In the genomic region with DNA sequence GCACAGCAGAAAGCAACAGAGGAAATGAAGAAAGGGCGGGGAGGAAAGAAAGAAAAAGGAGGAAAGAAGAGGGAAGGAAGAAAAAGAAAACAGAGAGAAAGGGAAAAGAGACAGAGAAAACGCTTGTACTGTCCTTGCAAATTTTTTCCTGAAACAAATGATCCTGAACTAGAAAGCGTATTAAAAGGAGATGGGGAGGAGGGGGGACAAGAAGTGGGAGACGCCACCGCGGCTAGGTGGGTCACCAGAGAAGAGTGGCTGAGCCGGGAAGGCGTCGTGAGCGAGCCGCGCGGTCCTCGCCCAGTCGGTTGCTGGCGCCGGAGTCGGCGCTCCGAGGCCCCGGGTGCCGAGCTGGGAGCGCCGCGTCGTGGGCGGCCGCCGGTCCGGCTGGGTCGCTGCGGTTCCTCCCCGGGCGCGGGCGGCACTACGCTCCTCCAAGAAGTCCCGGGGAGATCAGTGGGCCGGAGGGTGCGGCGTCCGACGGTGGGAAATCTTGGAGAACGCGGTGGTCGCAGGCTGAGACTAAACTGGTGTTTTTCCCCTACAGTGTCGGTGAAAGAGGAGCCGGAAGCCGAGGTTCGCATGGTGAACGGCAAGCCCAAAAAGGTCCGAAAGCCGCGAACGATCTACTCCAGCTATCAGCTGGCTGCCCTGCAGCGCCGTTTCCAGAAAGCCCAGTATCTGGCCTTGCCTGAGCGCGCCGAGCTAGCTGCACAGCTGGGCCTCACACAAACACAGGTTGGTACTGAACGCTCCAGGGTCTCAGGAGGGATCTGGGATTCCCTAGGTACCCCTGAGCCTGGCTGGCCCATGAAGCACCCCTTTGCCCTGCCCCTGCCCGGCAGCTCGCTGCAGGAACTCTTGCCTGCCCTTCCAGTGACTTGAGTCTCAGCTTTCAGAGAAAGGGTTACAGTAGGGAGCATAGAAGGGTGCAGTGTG, we compare ENCODE assay signal across 10 mouse cellular contexts. TPM values are rescaled to one million over a fixed set of nuclear protein-coding genes. Genes with fewer than 3 reads are reported as not detected.
DNase-seq lines count a peak whose midpoint lies in the region; ATAC-seq and TF ChIP-seq lines count a peak whose summit lies in the region.
"Had no signal": no experiment of that assay in that cellular context is flagged by ENCODE, and none has a peak within 500 bp of the region (broad histone marks: within the 10 kb centered on the region; RNA-seq: fewer than 3 reads in every experiment).

No protein-coding gene starts in this region.

- H3K79me2 ChIP-seq in myocyte (ENCODE audit: control insufficient read depth, insufficient read depth): peaks cover 21% of the 10 kb centered on the region

- peak overlapping the region; percentile 0 for H3ac ChIP-seq in myocyte (ENCODE audit: control insufficient read depth, insufficient read length)

- H3K27ac ChIP-seq in kidney, embryonic 14.5 days (ENCODE audit: low read depth, low read length): no peak overlapping the region
- H3K27ac ChIP-seq in embryonic facial prominence, embryonic 15.5 days (replicated peaks): peak overlapping the region; percentile 30; the same call in 1 of the 2 replicates
- H3K27ac ChIP-seq in hindbrain, postnatal 0 days: no peak overlapping the region
- H3K27ac ChIP-seq: macrophage had no signal

- no peaks in the 10 kb centered on the region for H3K36me3 ChIP-seq in kidney, embryonic 14.5 days (ENCODE audit: control insufficient read depth, insufficient read depth, low read length)
- no peaks in the 10 kb centered on the region for H3K36me3 ChIP-seq in embryonic facial prominence, embryonic 15.5 days
- no peaks in the 10 kb centered on the region for H3K36me3 ChIP-seq in hindbrain, postnatal 0 days (ENCODE audit: insufficient read depth, low read length)
- peaks cover 4% of the 10 kb centered on the region for H3K36me3 ChIP-seq in myocyte (ENCODE audit: control insufficient read depth, insufficient read depth)

- peak overlapping the region; percentile 39 for H3K4me3 ChIP-seq in kidney, embryonic 14.5 days (ENCODE audit: low read length)
- H3K4me3 ChIP-seq in embryonic facial prominence, embryonic 15.5 days (replicated peaks): peak overlapping the region; percentile 54
- peak overlapping the region; percentile 30 for H3K4me3 ChIP-seq in hindbrain, postnatal 0 days (ENCODE audit: low read length)
- H3K4me3 ChIP-seq in myocyte: peak overlapping the region; percentile 80

- TF ChIP-seq CTCF in hindbrain, postnatal 0 days (IDR thresholded peaks at IDR 0.05; ENCODE audit: low read depth): no peak

- H3K4me1 ChIP-seq in kidney, embryonic 14.5 days (ENCODE audit: control insufficient read depth, insufficient read depth, low read length): peaks cover 24% of the 10 kb centered on the region
- H3K4me1 ChIP-seq in embryonic facial prominence, embryonic 15.5 days: peaks cover 54% of the 10 kb centered on the region
- H3K4me1 ChIP-seq in hindbrain, postnatal 0 days (ENCODE audit: insufficient read depth, low read length): peaks cover 11% of the 10 kb centered on the region

- TF ChIP-seq POLR2A in myocyte (IDR thresholded peaks at IDR 0.05; ENCODE audit: insufficient read length, low read depth): no peak

- peaks cover 71% of the 10 kb centered on the region for H3K27me3 ChIP-seq in kidney, embryonic 14.5 days (ENCODE audit: control insufficient read depth, insufficient read depth, low read length)
- H3K27me3 ChIP-seq in embryonic facial prominence, embryonic 15.5 days: peaks cover 71% of the 10 kb centered on the region
- H3K27me3 ChIP-seq in hindbrain, postnatal 0 days (ENCODE audit: insufficient read depth, low read length): peaks cover 48% of the 10 kb centered on the region
- no peaks in the 10 kb centered on the region for H3K27me3 ChIP-seq in myocyte (ENCODE audit: control insufficient read depth, insufficient read depth, insufficient read length)

- H3K9ac ChIP-seq in kidney, embryonic 14.5 days (ENCODE audit: low read depth, low read length): peak overlapping the region; percentile 58
- peak overlapping the region; percentile 39; the same call in 1 of the 2 replicates for H3K9ac ChIP-seq in embryonic facial prominence, embryonic 15.5 days
- no peak overlapping the region for H3K9ac ChIP-seq in hindbrain, postnatal 0 days (replicated peaks; ENCODE audit: low read length)

- ATAC-seq in kidney, embryonic 14.5 days (ENCODE audit: low FRiP score, low TSS enrichment): no peak
- ATAC-seq in embryonic facial prominence, embryonic 15.5 days (ENCODE audit: insufficient number of reproducible peaks, low FRiP score, low TSS enrichment, low read depth): no peak
- no peak for ATAC-seq in hindbrain, postnatal 0 days
- ATAC-seq: Patski had no signal

- peak overlapping the region; percentile 62 for H3K4me2 ChIP-seq in kidney, embryonic 14.5 days (replicated peaks; ENCODE audit: low read depth, low read length)
- H3K4me2 ChIP-seq in embryonic facial prominence, embryonic 15.5 days (replicated peaks): peak overlapping the region; percentile 79
- peak overlapping the region; percentile 63 for H3K4me2 ChIP-seq in hindbrain, postnatal 0 days (ENCODE audit: low read depth, low read length)
- H3K4me2 ChIP-seq in myocyte (ENCODE audit: low read depth): peak overlapping the region; percentile 87

- no peak for DNase-seq in kidney, adult 18-20 months
- DNase-seq in hindbrain, postnatal 0 days (ENCODE audit: low spot score): no peak
- DNase-seq in urinary bladder, postnatal 36 days (ENCODE audit: low spot score in 2 of 2): no peak
- DNase-seq in cerebellum, adult 9-10 months: no peak
- DNase-seq in left cerebral cortex, postnatal 10 days (ENCODE audit: extremely low spot score in 1 of 2, low spot score in 2 of 2): no peak

- intact Hi-C loops in left cerebral cortex, postnatal 10 days (cut with DNase I): no loop called here

- H3K9me3 ChIP-seq in kidney, embryonic 14.5 days (ENCODE audit: control insufficient read depth, low read length): no peaks in the 10 kb centered on the region
- H3K9me3 ChIP-seq in embryonic facial prominence, embryonic 15.5 days (replicated peaks): no peaks in the 10 kb centered on the region
- H3K9me3 ChIP-seq in hindbrain, postnatal 0 days (ENCODE audit: low read length): no peaks in the 10 kb centered on the region

- 1% methylated on average over 63 of the region's 63 CpGs for WGBS in kidney, embryonic 14.5 days
- 2% methylated on average over 63 of the region's 63 CpGs for WGBS in embryonic facial prominence, embryonic 15.5 days
- WGBS in hindbrain, postnatal 0 days: 3% methylated on average over 59 of the region's 63 CpGs

TF ChIP-seq in myocyte, 11 proteins besides CTCF, POLR2A, EP300 and RAD21:
- TF ChIP-seq SRF (IDR thresholded peaks at IDR 0.05; ENCODE audit: control insufficient read depth, insufficient read length, low read depth): no peak
- no peak for TF ChIP-seq CEBPB (IDR thresholded peaks at IDR 0.05; ENCODE audit: insufficient read depth, poor library complexity, severe bottlenecking)
- TF ChIP-seq MYOD1 (IDR thresholded peaks at IDR 0.05; ENCODE audit: control insufficient read depth in 1 of 3, insufficient read length in 2 of 3, low read depth in 2 of 3): no peak
- no peak for TF ChIP-seq REST (IDR thresholded peaks at IDR 0.05; ENCODE audit: insufficient read depth, insufficient read length)
- TF ChIP-seq TCF12 (IDR thresholded peaks at IDR 0.05; ENCODE audit: insufficient read depth, poor library complexity, severe bottlenecking): no peak
- no peak for TF ChIP-seq TCF3 (IDR thresholded peaks at IDR 0.05; ENCODE audit: insufficient read length, low read depth)
- no peak for TF ChIP-seq E2F4 (IDR thresholded peaks at IDR 0.05; ENCODE audit: insufficient read depth)
- peak in 1 of 3 experiments; percentile 14 for TF ChIP-seq MYOG (IDR thresholded peaks at IDR 0.05; ENCODE audit: control insufficient read depth in 1 of 3, insufficient read depth in 1 of 3, insufficient read length in 2 of 3, low read depth in 2 of 3)
- no peak for TF ChIP-seq USF1 (IDR thresholded peaks at IDR 0.05; ENCODE audit: low read depth)

RNA-seq across cellular contexts. Expression of gene Dlx3, which starts 1.5 kb away (rescaled TPM):
- 0.71 and 1.2 TPM in 2 replicates for polyA plus RNA-seq in kidney, embryonic 14.5 days (2014; fragmentation: Nextera tagmentation; extraction: Ambion mirVana)
- polyA plus RNA-seq in embryonic facial prominence, embryonic 15.5 days (2015; fragmentation: Nextera tagmentation; extraction: Ambion mirVana): 35.6 and 36.6 TPM in 2 replicates
- 0.18 and 0.37 TPM in 2 replicates for total RNA-seq in hindbrain, postnatal 0 days (2014; rRNA removed)
- 0.23 and 0.28 TPM in 2 replicates for polyA plus RNA-seq in hindbrain, postnatal 0 days (2015; fragmentation: Nextera tagmentation; extraction: Ambion mirVana)
- 6.3 TPM for polyA plus RNA-seq in myocyte (2012; fragmentation: generic; extraction: Trizol)
- not detected for total RNA-seq in left cerebral cortex, postnatal 10 days (2021)
- polyA plus RNA-seq: macrophage, Patski had no signal

RNA-seq across cellular contexts. Expression of gene Dlx4, which starts 24.6 kb away (rescaled TPM):
- polyA plus RNA-seq in kidney, embryonic 14.5 days (2014; fragmentation: Nextera tagmentation; extraction: Ambion mirVana): not detected in 2 replicates
- 5.7 and 6.5 TPM in 2 replicates for polyA plus RNA-seq in embryonic facial prominence, embryonic 15.5 days (2015; fragmentation: Nextera tagmentation; extraction: Ambion mirVana)
- 0.52 and 0.68 TPM in 2 replicates for total RNA-seq in hindbrain, postnatal 0 days (2014; rRNA removed)
- polyA plus RNA-seq in hindbrain, postnatal 0 days (2015; fragmentation: Nextera tagmentation; extraction: Ambion mirVana): 0.29 and 0.43 TPM in 2 replicates
- 0.49 TPM for polyA plus RNA-seq in myocyte (2012; fragmentation: generic; extraction: Trizol)
- not detected for total RNA-seq in left cerebral cortex, postnatal 10 days (2021)
- polyA plus RNA-seq: macrophage had no signal

RNA-seq across cellular contexts. Expression of gene Itga3, which starts 44.8 kb away (rescaled TPM):
- 13.9 and 20.9 TPM in 2 replicates for polyA plus RNA-seq in kidney, embryonic 14.5 days (2014; fragmentation: Nextera tagmentation; extraction: Ambion mirVana)
- polyA plus RNA-seq in embryonic facial prominence, embryonic 15.5 days (2015; fragmentation: Nextera tagmentation; extraction: Ambion mirVana): 9.5 and 11.3 TPM in 2 replicates
- total RNA-seq in hindbrain, postnatal 0 days (2014; rRNA removed): 55.4 and 68.8 TPM in 2 replicates
- 13.2 and 14.4 TPM in 2 replicates for polyA plus RNA-seq in hindbrain, postnatal 0 days (2015; fragmentation: Nextera tagmentation; extraction: Ambion mirVana)
- polyA plus RNA-seq in myocyte (2012; fragmentation: generic; extraction: Trizol): 19.9 TPM
- total RNA-seq in left cerebral cortex, postnatal 10 days (2021): 10 to 100 TPM; 13.6 to 16.2 TPM

Comparison
In these comparisons a context has a peak if more than half of its experiments do, and no peak if none do; other contexts are left out.
1. H3K4me3 ChIP-seq: peak in every context shown above with its lines; median percentile 80 in myocyte; 54 in embryonic facial prominence, embryonic 15.5 days; 39 in kidney, embryonic 14.5 days; 30 in hindbrain, postnatal 0 days.